Mouse (Mus musculus): ENCODE data around the gene Ercc6. TPM values are rescaled to one million over a fixed set of nuclear protein-coding genes. Genes with fewer than 3 reads are reported as not detected.

The Ercc6 gene
- total RNA-seq, 2 experiments from 2014 or later, result 18.4 to 18.5 TPM

GRCm38 (mm10) chr14:32516086-32516485 lies 2.8 kb downstream of the Ercc6 start:
- DNase-seq (ENCODE audit: low spot score in 2 of 2), result no peak

- no peak for DNase-seq (ENCODE audit: low spot score in 2 of 2)
These were observed 5.2 kb downstream of the Ercc6 start for GRCm38 (mm10) chr14:32518543-32518942.

DNA sequence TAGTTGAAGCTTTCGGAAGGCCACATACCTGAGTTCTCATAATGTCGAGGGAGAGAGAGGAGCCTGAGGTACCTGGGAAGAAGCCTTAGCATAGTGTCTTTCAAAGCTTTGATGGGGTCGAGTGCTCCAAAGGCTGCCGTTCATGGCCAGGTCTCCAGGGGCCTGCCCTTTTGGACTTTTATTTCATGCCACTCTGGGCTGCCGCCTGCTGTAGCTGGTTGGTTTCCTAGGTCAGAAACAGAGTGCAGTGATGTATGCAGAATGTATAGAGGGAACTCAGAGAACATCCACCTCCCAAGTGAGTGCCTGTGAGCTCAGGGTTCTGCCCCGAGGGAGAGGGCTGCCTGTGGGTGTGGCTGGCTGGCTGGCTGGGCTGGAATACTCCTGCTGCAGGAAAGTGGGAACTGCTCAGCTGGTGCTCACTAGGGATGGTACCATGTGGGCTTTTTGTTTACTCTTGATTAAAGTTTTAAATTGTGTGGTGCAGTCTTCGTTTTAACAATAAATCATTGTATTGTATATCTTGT lies 7.1 kb downstream of the Ercc6 start:
- DNase-seq (ENCODE audit: low spot score in 2 of 2), result no peak

GRCm38 (mm10) chr14:32522336-32522735 lies 9.0 kb downstream of the Ercc6 start:
- no peak for DNase-seq (ENCODE audit: low spot score in 2 of 2)

- DNase-seq (ENCODE audit: low spot score in 2 of 2), result no peak
These were observed 10.8 kb downstream of the Ercc6 start for GRCm38 (mm10) chr14:32524071-32524470.

DNA sequence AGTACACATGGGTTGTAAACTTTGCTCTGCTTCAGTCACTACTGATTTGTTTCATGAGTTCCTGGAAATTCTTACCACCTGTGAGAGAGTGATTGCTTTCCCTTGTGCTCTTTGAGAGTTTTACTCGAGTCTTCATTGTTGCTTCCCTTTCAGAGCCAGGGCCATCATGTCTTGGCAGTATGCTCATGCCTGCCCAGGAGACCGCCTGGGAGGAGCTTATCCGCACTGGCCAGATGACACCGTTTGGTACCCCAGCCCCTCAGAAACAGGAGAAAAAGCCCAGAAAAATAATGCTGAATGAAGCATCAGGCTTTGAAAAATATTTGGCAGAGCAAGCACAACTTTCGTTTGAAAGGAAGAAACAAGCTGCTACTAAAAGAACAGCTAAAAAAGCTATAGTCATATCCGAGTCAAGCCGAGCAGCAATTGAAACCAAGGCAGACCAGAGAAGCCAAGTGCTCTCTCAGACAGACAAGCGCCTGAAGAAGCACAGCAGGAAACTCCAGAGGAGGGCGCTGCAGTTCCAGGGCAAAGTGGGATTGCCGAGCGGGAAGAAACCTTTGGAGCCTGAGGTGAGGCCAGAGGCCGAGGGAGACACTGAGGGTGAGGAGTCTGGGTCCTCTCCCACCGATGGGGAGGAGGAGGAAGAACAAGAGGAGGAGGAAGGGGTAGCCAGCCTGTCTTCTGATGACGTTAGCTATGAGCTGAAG lies 12.8 kb downstream of the Ercc6 start:
- no peak for DNase-seq (ENCODE audit: low spot score in 2 of 2)

GRCm38 (mm10) chr14:32527211-32527610 lies 13.9 kb downstream of the Ercc6 start:
- no peak for DNase-seq (ENCODE audit: low spot score in 2 of 2)

- DNase-seq (ENCODE audit: low spot score in 2 of 2), result peak; percentile 62 to 73
These were observed 15.7 kb downstream of the Ercc6 start for GRCm38 (mm10) chr14:32529036-32529435.

GRCm38 (mm10) chr14:32530896-32531295 lies 17.6 kb downstream of the Ercc6 start:
- DNase-seq (ENCODE audit: low spot score in 2 of 2), result peak in 1 of 2 experiments; percentile 56

DNA sequence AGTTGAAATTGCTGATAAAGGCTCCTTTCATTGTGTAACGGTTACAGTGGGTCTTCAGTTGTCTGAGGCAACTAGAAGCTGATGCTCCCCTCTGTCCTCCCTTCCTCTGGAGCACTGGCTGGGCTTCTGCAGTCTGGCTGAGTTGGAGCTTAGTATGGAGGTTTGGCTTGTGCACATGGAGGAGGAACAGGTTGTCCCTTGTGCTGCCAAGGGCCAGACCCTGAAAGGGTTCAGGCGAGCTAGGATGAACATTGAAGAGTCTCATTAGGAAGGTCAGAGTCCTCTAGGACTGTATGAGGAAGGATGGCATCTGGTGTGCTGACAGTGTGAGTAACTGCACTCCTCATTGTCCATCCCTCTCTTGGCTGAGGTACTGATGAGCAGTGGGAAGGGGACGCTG lies 18.1 kb downstream of the Ercc6 start:
- DNase-seq (ENCODE audit: low spot score in 2 of 2), result no peak

DNA sequence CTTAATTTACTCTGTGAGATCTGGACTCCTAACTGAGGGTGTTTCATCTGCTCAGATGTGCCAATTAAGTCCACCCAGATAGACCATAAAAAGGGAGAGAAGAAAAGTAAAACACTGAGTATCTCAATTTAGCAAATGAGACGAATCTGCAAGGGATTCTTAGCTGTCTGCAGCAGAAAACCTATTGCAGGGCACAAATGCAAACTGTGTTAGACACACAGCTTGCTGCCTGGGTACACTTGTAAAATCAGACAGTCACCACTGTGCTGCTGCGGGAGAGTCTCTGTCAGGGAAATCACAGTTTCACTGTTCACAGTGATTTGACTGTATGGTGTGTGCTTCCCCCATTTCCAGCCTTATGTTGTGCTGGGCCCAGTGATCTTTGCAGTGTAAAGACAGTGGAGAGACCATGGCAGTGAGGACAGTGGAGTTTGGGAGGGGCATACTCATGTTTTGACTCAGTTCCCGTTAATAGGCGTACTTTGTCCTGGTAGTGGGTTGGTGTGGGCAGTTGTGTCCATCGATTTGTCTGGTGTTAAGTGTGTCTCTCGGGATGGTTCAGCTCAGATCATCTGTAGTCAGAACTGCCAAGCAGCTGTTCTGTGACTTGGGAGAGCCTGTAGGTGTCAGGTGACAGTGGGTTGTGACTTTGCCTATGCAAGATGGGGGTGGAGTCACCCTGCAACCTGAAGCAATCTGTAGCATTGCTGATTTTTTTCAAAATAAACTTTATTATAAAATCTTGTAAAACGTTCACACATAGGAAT lies 19.2 kb downstream of the Ercc6 start:
- DNase-seq (ENCODE audit: low spot score in 2 of 2), result no peak

DNA sequence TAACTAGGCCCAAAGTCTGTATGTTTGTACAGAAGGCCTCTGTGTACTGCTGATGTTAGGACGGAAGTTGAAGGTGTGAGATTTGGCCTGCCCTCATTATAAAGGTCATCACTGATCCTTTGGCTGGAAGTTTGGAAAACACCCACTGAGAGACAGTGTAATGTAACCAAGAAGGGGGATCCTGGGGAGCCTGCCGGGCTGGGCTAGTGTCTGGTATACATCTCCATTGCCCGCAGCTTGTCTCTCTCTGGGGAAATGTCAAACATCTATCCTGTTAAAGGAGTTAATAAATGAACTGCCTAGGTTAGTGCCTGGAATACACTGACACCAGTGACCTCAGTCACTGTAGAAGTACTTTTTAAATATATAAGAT lies 19.8 kb downstream of the Ercc6 start:
- no peak for DNase-seq (ENCODE audit: low spot score in 2 of 2)

GRCm38 (mm10) chr14:32533656-32534055 lies 20.3 kb downstream of the Ercc6 start:
- no peak for DNase-seq (ENCODE audit: low spot score in 2 of 2)

DNA sequence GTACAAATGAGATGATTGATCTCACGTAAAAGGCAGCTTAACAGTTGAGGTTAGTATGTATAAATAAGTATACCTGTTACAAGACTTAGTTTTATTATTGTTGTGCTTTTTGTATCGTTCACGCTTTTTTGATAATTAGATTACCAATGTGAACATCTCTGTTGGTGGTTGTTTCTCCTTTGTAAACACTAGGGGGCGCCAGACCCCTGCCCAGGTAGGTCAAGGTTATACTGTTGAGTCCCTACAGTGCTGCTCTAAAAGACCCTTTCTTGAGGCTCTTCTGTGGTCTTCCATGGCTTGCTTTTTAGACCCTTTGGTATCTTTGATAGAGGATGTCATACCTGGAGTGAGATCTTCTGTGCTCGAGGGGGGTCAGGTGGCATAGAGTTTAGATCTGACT lies 20.8 kb downstream of the Ercc6 start:
- no peak for DNase-seq (ENCODE audit: low spot score in 2 of 2)

GRCm38 (mm10) chr14:32536763-32537162 lies 23.4 kb downstream of the Ercc6 start:
- peak in 1 of 2 experiments; percentile 21 for DNase-seq (ENCODE audit: low spot score in 2 of 2)

DNA sequence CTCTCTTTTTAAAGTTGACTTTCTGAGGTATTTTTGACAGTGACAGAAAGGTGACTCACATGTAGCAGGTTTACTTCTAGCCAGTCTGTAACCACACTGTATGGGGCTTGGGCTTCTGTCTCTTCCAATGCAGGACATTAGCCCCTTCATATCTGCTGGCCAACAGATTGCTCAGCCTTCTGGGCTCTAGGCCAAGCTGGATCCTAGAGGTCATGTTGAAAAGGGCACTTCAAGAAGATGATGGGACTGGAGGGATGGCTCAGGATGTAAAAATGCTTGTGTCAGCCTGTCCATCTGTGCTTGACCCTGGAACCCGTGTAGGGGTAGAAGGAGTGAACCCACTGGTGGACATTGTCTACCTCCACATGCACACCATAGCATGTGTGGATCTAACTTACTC lies 24.8 kb downstream of the Ercc6 start:
- DNase-seq (ENCODE audit: low spot score in 2 of 2), result no peak

GRCm38 (mm10) chr14:32543075-32543474 lies 29.8 kb downstream of the Ercc6 start:
- DNase-seq (ENCODE audit: low spot score in 2 of 2), result no peak

DNA sequence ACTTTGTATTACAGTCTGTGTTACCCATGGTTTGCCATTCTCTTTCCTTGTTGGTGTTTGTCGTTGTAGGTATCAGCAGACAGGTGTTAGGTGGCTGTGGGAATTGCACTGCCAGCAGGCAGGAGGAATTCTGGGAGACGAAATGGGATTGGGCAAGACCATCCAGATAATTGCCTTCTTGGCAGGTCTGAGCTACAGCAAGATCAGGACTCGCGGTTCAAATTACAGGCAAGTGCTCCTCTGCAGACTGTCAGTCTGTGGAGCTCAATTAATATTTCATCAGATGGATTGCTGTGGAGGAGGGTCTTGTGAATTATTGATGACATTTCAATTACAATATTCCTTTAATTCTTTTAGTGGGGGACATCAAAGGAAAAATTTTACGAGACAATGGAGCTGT lies 33.4 kb downstream of the Ercc6 start:
- DNase-seq (ENCODE audit: low spot score in 2 of 2), result no peak

DNA sequence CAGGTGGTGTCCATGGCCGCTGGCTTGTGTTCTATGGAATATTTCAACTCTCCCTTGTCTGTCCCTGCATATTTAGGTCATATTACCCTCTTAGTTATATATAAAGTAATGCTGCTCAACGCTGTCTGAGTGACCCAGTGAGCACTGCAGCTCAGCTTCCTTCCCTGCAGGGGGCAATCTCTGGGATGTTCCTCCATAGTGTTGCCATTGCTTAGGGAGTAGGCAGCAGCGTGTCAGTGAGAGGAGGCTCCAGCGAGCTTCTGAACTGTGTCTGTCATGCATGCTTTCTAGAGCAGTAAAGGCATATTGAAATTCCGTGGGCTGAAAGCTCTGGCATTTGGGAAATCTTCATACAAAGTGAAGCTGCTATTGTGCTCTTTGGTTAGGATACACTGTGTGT lies 38.5 kb downstream of the Ercc6 start:
- DNase-seq (ENCODE audit: low spot score in 2 of 2), result no peak

DNA sequence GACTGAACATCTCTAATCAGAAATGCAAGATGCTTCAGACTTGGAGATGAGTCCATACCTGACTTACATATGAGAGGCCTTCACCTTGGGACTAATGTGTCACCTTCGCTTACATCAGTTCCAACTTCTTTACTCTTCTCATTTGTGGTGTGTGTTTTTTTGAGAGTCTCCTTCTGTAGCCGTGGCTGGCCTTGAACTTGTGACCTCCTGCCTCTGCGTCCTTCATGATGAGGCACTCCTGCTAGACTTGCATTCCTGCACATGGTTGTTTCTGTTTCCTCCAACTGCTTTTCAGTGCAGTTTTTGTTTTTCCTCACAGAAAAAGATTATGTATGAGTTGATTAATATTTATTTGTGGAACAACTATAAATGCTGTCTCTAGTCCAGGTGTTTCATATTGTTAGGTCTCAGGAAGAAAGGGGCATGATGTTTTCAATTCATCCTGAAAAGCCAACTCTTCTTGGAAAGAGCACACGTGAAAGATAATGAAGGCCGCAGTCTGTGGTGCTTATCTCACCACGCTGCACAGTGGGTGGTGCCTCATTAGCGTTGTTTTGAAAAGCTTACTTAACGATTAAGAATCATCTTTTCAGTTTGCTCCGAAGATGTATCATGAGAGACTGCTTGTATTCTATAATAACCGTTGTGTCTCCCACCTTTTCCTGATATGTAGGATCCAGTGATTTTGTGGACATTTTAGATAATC lies 40.0 kb downstream of the Ercc6 start:
- no peak for DNase-seq (ENCODE audit: low spot score in 2 of 2)

GRCm38 (mm10) chr14:32554860-32555526 lies 41.7 kb downstream of the Ercc6 start:
- DNase-seq (ENCODE audit: low spot score in 2 of 2), result no peak
